12 mouse cellular contexts compared by ENCODE assay signal in genomic region chr12:109947886-109948433, GRCm38 (mm10).
DNase-seq lines count a peak whose midpoint lies in the region; ATAC-seq and TF ChIP-seq lines count a peak whose summit lies in the region.
"Had no signal": no experiment of that assay in that cellular context is flagged by ENCODE, and none has a peak within 500 bp of the region (broad histone marks: within the 10 kb centered on the region; RNA-seq: fewer than 3 reads in every experiment).

No protein-coding gene starts in this region.

- H3K9ac ChIP-seq in midbrain, embryonic 11.5 days (ENCODE audit: low read length) = peak overlapping the region; percentile 24; the same call in 1 of the 2 replicates
- H3K9ac ChIP-seq in midbrain, postnatal 0 days (replicated peaks; ENCODE audit: low read length, poor library complexity, severe bottlenecking) = no peak overlapping the region
- no peak overlapping the region for H3K9ac ChIP-seq in hindbrain, embryonic 13.5 days
- H3K9ac ChIP-seq in midbrain, embryonic 15.5 days = no peak overlapping the region
- H3K9ac ChIP-seq: liver, embryonic 14.5 days had no signal

- H3K27me3 ChIP-seq in heart, embryonic 10.5 days (ENCODE audit: insufficient read depth, poor library complexity, severe bottlenecking) = peaks cover 33% of the 10 kb centered on the region
- no peaks in the 10 kb centered on the region for H3K27me3 ChIP-seq in midbrain, embryonic 11.5 days (ENCODE audit: control insufficient read depth, insufficient read depth, low read length)
- H3K27me3 ChIP-seq in midbrain, postnatal 0 days (ENCODE audit: insufficient read depth, low read length) = no peaks in the 10 kb centered on the region; the same call in 1 of the 2 replicates
- H3K27me3 ChIP-seq in hindbrain, embryonic 13.5 days = peaks cover 16% of the 10 kb centered on the region
- no peaks in the 10 kb centered on the region for H3K27me3 ChIP-seq in midbrain, embryonic 15.5 days (replicated peaks)

- 38% methylated on average over 7 of the region's 7 CpGs for WGBS in heart, embryonic 10.5 days
- 11% methylated on average over 7 of the region's 7 CpGs for WGBS in midbrain, embryonic 11.5 days
- 36% methylated on average over 7 of the region's 7 CpGs for WGBS in midbrain, postnatal 0 days
- WGBS in hindbrain, embryonic 13.5 days = 11% methylated on average over 7 of the region's 7 CpGs
- 15% methylated on average over 7 of the region's 7 CpGs for WGBS in midbrain, embryonic 15.5 days

- H3K9me3 ChIP-seq in heart, embryonic 10.5 days = no peaks in the 10 kb centered on the region
- 0 out of 2 replicates have a peak, but pooled peaks cover 4% of the 10 kb centered on the region for H3K9me3 ChIP-seq in midbrain, embryonic 11.5 days (ENCODE audit: control insufficient read depth, low read length)
- 0 out of 2 replicates have a peak, but pooled peaks cover 5% of the 10 kb centered on the region for H3K9me3 ChIP-seq in midbrain, postnatal 0 days (ENCODE audit: low read length)
- no peaks in the 10 kb centered on the region for H3K9me3 ChIP-seq in hindbrain, embryonic 13.5 days
- H3K9me3 ChIP-seq in midbrain, embryonic 15.5 days = no peaks in the 10 kb centered on the region

- no peak overlapping the region for H3K4me3 ChIP-seq in heart, embryonic 10.5 days
- H3K4me3 ChIP-seq in midbrain, embryonic 11.5 days (ENCODE audit: low read depth, low read length) = no peak overlapping the region
- no peak overlapping the region for H3K4me3 ChIP-seq in midbrain, postnatal 0 days (ENCODE audit: low read depth, low read length)
- no peak overlapping the region for H3K4me3 ChIP-seq in hindbrain, embryonic 13.5 days
- no peak overlapping the region for H3K4me3 ChIP-seq in midbrain, embryonic 15.5 days

- no peak for TF ChIP-seq CTCF in midbrain, postnatal 0 days (IDR thresholded peaks at IDR 0.05)

- peak; percentile 80 for ATAC-seq in midbrain, embryonic 11.5 days (ENCODE audit: low FRiP score)
- ATAC-seq in midbrain, postnatal 0 days (ENCODE audit: low FRiP score) = no peak
- peak; percentile 7; the same call in 1 of the 2 replicates for ATAC-seq in hindbrain, embryonic 13.5 days (ENCODE audit: low FRiP score)
- ATAC-seq in midbrain, embryonic 15.5 days (replicated peaks) = no peak
- ATAC-seq: inflammation-experienced regulatory T-cells, adult 6 months had no signal

- peaks cover 45% of the 10 kb centered on the region for H3K4me1 ChIP-seq in heart, embryonic 10.5 days
- H3K4me1 ChIP-seq in midbrain, embryonic 11.5 days (ENCODE audit: control insufficient read depth, insufficient read depth, low read length) = peaks cover 52% of the 10 kb centered on the region
- H3K4me1 ChIP-seq in midbrain, postnatal 0 days (ENCODE audit: insufficient read depth, low read length) = no peaks in the 10 kb centered on the region
- peaks cover 34% of the 10 kb centered on the region for H3K4me1 ChIP-seq in hindbrain, embryonic 13.5 days (replicated peaks)
- H3K4me1 ChIP-seq in midbrain, embryonic 15.5 days = peaks cover 7% of the 10 kb centered on the region

- DNase-seq in heart, embryonic 10.5 days (ENCODE audit: low spot score) = no peak
- DNase-seq in heart, adult 11 months = no peak
- DNase-seq in midbrain, embryonic 11.5 days (ENCODE audit: low spot score, missing footprints) = no peak
- DNase-seq in midbrain, postnatal 0 days (ENCODE audit: low spot score) = no peak
- DNase-seq in layer of hippocampus, postnatal 36 days = no peak
- DNase-seq in adrenal gland, adult 8-10 months = no peak
- DNase-seq: cerebellum, adult 11-12 months had no signal

- peak overlapping the region; percentile 6; the same call in 1 of the 2 replicates for H3K4me2 ChIP-seq in midbrain, embryonic 11.5 days
- no peak overlapping the region for H3K4me2 ChIP-seq in midbrain, postnatal 0 days (ENCODE audit: low read depth, low read length, poor library complexity, severe bottlenecking)
- H3K4me2 ChIP-seq in hindbrain, embryonic 13.5 days = no peak overlapping the region
- H3K4me2 ChIP-seq in midbrain, embryonic 15.5 days = no peak overlapping the region

- 0 out of 2 replicates have a peak overlapping the region, but pooled peaks have one; percentile 56 for H3K27ac ChIP-seq in heart, embryonic 10.5 days
- H3K27ac ChIP-seq in midbrain, embryonic 11.5 days (ENCODE audit: low read depth, low read length) = peak overlapping the region; percentile 95
- H3K27ac ChIP-seq in midbrain, postnatal 0 days (ENCODE audit: low read depth, low read length) = no peak overlapping the region
- peak overlapping the region; percentile 31; the same call in 1 of the 2 replicates for H3K27ac ChIP-seq in hindbrain, embryonic 13.5 days
- peak overlapping the region; percentile 0; the same call in 1 of the 2 replicates for H3K27ac ChIP-seq in midbrain, embryonic 15.5 days
- H3K27ac ChIP-seq: liver, embryonic 14.5 days had no signal

- no peaks in the 10 kb centered on the region for H3K36me3 ChIP-seq in heart, embryonic 10.5 days
- H3K36me3 ChIP-seq in midbrain, embryonic 11.5 days (ENCODE audit: control insufficient read depth, insufficient read depth, low read length) = no peaks in the 10 kb centered on the region
- no peaks in the 10 kb centered on the region for H3K36me3 ChIP-seq in midbrain, postnatal 0 days (ENCODE audit: insufficient read depth, low read length)
- H3K36me3 ChIP-seq in hindbrain, embryonic 13.5 days = no peaks in the 10 kb centered on the region
- no peaks in the 10 kb centered on the region for H3K36me3 ChIP-seq in midbrain, embryonic 15.5 days (replicated peaks)
- H3K36me3 ChIP-seq: G1E had no signal

Comparison
In these comparisons a context has a peak if more than half of its experiments do, and no peak if none do; other contexts are left out.
1. ATAC-seq: peak in midbrain, embryonic 11.5 days (single experiment) and hindbrain, embryonic 13.5 days (single experiment); none in midbrain, postnatal 0 days (single experiment) and midbrain, embryonic 15.5 days (single experiment).